Mouse (Mus musculus) thymus, postnatal 10 days (tissue): ENCODE data around the gene Ric1.
"Not testable (repeated sequence)": the region's sequence is repeated elsewhere in the genome, so short reads cannot be mapped to it uniquely, and the experiment has no call there.

Experiments
- DNase-seq, 2 experiments: peaks; one replicate each; pipeline ENCODE4 v3.0.0; 2021; ENCODE audit warnings: low spot score in 2 of 2

The Ric1 gene

DNA sequence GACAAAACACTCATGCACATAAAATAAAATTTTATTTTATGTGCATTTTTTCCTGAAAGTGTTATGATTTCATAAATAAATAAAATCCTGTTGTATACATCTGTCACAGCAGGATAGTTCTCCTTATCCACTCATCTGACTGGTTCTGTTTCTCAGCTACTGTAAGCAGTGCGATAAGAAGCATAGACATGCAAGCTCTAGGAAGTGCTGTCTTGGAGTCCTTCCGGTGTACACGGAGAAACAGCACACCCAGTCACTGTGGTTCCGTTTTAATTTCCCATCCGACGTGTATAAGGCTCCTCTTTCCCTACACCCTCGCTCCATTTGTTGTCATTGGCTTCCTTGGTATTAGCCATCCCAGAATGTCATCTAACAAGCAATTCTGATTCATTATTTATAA, 24.2 kb upstream of the Ric1 start:
- DNase-seq = no peak

DNA sequence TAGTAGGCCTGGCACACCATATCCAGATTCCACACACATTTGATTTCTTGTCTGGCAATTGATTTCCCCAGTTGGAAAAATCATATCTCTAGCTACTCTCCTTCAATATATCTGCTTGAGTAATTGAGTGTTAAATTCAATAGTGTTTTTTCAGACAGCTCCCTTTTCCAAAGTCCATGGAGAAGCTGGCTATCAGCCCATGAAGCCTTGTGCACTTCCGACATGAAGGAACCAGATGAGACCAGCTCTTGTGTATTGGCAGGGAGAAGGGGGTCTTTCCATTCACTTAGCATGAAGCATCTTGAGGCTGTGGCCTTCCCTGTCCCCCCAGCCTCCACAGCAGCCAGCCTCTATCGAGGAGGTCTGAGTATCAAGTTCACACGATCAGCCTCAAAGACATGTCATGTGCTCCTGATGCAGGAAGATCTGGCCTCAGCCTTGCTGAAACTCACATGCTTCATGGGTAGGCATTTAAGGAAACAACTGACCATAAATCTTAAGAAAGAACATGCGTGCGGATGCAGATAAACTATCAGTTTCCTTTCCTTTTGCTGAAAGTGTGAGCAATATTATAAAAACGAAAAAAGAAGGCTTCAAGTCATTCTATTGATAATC, 23.1 kb upstream of the Ric1 start:
- no peak for DNase-seq

DNA sequence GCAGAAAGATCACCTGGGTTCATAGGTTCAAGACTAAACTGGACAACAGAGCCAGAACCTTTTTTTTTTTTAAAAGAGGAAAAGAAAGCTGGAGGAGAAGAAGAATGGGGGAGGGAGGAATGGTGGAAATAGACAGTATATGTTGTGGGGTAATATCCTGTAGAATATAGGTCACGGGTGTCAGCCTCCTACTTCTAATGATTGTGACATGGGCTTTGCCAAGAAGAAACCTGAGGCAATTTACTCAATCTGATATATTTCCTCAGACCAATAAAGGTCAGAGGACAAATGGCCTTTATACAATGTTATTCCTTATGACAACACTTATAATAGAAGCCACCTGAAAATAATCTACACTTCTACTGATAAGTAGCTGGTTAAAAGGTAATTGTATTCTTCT, 21.7 kb upstream of the Ric1 start:
- no peak for DNase-seq

DNA sequence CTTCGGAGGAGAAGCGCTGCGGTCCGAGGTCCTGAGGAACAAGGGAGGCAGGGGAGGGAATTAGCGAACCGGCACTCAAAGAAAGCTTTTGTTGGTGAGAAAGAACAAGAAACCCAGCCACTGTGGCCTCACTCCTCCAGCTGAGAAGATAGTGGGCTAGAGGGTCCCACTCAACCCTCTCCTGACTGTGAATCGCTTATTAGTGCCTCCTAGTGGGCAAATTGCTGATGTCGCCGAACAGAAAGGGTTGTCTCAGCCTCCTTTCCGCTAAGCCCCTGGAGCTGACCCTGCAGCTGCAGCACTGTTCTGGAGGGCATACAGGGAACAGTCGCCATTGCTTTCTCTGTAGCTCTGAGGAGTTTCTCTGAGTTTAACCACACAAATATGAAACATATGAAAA, 21.0 kb upstream of the Ric1 start:
- peak; percentile 46 to 70 for DNase-seq

DNA sequence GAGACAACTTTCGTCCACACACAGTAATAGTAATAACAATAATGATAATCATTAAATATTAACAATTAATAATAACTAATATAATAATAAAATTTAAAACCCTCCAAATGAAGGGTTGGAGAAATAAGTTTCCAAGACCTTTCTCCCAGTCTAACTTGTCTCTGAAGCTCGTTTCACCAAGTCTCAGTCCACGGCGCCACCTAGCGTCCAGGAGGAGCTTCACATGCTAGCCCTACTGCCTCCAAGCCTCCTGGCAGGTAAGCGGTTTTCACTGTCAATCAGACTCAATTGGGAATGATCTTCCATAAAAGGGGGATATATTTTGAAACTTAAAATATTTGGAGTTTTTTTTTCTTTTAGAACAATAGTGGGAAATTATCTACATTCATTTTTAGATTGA, 20.6 kb upstream of the Ric1 start:
- DNase-seq = peak; percentile 66 to 86

DNA sequence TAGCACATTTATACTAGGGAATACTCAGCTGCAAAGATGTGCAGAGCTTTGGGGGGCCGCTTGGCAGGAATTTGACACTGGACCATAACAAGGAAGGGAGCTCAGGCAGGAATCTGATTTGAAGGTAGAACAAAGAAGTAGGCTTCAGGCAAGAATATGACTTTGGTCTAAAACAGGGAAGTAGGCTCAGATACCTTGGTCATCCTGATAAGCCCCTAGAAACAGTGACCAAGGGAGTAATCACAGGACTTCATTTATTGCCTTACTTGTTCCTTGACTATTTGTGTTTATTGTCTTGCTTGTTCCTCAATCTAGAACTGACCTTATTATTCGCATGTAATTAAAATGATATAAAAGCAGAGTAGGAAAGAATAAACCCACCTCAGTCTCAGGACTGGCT, 18.0 kb upstream of the Ric1 start:
- DNase-seq = no peak

DNA sequence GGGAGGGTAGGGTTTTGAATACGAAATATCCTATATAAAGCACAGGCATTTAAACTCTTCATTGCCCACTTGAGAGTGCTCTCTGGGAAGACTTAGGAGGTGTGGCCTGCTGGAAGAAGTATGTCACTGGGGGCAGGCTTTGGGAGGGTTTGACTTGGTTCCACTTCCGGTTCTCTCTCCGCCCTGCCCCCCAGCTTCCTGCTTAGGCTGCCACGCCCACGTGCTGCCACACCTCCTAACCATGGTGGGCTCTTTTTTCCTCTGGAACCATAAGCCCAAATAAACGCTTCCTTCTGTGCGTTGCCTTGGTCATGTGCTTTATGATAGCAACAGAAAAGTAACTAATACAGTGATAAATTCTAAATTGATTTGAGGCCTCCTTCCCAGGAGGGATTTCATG, 16.5 kb upstream of the Ric1 start:
- no peak for DNase-seq

DNA sequence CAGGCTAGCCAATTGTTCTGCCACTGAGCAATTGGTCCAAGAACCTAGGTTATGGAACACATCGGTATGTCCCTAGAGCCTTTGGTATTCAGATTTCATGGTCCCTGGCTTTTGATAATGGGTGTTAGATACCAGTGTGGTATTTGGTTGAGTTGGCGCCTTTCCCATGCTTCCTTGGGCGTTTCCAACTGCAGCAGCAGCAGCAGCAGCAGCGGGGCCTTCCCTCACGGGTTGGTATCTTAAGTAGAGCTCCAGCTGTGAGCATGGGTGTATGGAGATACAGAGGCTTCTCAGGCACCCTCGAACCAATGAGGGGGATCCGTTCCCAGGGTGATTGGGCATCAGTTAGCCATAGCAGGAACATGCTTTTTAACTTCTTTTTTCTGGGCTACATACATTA, 13.9 kb upstream of the Ric1 start:
- DNase-seq = no peak

DNA sequence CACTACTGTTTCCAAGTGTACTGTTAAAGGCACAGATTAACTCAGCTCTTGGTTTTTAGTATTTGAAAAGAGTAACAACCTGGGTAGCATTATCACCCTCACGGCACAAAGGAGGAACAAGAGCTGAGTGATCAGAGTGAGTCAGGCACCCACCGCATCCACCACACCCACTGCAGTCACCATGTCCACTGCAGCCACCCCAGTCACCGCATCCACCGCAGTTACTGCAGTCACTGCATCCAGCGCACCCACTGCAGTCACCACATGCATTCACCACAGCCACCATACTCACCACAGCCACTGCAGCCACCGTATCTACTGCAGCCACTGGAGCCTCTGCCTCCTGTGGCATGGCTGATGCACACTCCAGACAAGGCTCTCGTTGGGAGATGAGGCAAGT, 12.2 kb upstream of the Ric1 start:
- DNase-seq = no peak

DNA sequence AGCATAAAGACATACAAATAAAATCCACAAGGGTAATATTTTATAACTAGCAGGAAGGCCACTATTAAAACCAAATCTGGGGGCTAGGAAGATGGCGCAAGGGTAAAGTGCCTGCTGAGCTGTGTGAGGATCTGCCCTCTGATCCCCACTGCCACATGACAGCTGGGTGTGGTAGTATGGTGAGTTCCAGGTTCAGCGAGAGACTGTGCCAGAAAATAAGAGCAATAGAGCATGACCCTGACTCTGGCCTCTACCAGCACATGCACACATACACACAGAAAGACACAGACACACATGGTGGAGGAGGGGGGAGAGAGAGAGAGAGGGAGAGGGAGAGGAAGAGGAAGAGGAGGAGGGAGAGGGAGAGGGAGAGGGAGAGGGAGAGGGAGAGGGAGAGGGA, 10.3 kb upstream of the Ric1 start:
- no peak for DNase-seq

DNA sequence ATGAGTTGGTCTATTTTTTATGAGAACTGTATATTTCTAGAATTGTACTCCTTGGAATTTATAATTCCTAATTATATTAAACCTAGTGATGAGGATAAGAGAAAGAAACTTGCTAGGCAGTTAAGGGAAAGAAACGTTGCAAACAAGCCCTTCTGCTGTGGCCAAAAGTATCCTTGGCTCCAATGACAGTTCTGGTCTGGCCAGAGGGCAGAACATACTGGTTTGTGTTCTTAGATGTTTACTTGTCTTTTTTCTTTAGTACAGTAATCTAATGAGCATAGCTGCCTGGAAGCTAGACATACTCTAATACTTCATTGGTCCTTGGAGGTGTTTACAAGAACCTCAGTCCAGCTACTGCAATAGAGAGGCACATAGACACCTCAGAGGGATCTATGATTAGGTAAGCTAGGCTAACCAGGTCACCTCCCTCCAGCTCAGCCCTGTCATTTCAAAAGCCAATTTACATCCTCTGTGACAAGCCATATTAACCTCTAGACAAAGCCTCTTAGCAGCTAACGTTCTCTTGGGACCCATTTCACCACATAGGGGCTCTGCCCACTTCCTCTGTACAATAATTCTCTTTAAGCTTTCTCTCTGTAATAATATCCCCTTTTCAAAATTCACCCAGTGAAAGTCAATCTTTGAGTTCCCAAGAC, 8.8 kb upstream of the Ric1 start:
- DNase-seq = no peak

DNA sequence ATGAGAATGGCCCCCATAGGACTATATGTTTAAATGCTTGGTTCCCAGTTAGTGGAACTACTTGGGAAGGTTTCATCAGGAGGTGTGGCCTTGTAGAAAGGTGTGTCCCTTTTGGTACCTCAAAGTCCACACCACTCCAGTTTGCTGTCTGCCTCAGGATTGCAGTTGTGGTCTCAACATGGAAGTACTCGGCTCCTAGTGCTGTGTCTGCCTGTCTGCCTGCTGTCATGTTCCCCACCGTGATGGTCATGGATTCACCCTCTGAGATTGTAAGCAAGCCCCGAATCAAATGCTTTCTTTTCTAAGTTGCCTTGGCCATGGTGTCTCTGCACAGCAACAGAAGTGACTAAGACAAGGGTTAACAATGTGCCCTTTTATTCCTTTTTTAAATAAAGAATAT, 8.0 kb upstream of the Ric1 start:
- DNase-seq = no peak

DNA sequence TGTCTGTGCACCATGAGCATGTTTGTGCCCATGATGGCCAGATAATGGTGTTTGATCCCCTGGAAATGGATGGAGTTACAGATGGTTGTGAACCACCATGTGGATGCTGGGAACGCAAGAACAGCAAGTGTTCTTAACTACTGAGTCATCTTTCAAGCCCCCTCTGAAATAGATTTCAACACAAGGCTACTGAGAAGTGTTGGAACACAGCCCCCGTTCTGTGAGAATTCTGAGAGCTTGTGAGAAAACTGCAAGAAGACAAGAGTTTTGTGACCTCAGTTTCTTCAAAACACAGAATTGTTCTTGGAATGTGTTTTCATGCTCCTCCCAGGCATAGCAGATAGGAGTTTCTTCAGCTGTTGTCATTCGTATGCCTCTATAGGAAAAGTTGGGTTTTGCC, 6.7 kb upstream of the Ric1 start:
- no peak for DNase-seq

DNA sequence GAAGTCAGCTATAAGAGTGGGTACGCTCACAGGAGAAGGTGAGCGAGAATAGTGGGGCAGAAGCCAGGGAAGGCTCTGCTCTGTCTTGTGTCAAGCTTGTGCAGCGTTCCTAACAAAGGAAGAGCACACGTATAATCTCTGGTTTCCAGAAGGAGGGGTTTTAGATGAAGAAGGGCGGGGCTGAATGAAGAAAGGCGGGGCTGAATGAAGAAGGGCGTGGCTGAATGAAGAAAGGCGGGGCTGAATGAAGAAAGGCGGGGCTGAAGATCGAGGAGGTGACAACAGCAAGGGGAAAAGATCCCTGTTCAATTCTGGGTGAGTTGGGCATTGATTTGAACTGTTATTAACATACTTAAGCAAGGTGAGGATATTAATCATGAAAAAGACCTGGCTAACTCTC, 6.1 kb upstream of the Ric1 start:
- no peak for DNase-seq

DNA sequence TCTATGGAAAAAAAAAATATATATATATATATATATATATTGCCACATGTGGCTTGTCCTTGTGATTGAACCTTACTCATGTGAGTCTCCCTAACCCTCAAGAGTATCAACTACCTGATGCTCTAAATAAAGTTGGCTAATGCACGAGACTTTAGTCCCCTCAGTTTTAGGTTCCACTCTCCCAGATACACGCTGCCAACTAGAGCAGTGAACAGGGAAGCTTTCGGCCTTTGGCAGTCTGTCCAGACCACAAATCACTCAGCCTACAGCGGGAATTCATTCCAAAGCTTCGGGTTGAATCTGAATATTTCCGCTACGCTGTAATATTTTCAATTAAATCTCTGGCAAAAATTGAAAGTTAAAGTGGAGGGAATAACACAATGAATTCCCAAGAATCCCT, 3.7 kb upstream of the Ric1 start:
- no peak for DNase-seq

DNA sequence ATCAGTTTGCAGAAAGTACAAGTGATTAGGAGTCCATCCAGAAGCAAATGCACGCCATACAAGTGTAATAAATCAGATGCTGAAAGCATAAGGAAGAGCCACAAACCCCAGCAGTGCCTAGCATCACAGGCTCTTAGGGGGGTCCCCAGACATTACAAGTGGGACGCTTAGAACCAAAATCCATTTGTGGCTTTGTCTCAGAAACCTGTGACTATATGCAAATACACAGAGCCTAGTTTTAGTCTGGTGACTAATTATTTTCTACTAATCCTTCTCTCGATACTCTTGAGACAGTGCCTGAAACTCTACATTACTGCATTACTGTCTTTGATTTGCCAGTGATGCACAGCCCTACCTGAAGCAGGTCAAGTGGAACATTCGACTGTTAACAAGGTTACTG, 3.2 kb upstream of the Ric1 start:
- DNase-seq = no peak

DNA sequence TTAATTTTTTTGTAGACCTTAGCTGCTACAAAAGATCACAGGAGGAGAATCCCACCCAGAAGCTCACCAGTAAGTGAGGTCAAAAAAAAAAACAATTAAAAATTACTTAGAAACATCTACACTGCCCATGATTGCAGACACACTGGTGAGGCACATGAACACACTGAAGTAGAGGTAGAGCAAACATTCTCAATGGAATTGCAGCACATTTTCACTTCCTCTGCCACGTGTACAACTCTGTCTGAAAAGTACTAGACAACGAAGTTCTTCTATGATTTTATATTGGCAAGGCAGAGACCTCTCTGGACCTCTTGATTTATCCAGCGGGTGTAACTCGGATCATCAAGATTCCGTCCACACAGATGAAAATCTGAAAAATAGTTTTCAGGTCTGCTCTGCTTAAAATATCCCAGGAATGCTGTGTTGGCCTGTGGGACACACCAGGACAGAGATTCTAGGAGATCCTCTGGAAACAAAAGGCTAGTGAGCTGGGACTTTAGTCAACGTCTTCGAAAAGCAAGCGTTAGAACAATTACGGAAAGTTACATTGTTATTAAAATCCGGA, 1.0 kb upstream of the Ric1 start:
- no peak for DNase-seq

DNA sequence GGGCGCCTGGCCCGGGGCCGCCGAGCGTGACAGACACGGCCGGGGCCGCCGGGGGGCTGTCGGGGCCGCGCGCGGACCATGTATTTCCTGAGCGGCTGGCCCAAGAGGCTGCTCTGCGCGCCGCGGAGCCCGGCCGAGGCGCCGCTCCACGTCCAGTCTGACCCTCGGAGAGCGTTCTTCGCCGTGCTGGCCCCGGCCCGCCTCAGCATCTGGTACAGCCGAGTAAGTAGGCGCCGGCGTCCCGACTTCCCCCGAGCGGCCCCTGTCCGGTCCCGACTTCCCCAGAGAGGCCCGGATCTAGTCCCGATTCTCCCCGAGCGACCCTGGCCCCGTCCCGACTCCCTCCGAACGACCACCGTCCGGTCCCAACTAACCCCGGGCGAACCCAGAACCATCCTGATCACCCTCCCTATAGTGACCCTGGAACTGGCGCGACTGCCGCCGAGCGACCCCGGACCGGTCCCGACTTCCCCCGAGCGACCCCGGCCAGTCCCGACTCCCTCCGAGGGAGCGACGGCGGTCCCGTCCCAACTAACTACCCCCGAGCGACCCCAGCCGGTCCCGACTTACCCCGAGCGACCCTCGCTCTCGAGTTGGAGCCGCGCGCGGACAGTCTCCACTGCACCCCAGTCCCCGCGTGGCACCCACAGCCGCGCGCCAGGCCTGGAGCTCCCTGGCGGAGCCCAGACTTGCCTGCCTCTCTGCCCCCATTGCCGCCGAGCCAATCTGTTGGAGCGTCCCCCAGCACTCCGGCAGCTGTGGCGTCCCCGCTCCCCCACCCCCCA, 555 bp downstream of the Ric1 start:
- DNase-seq = peak; percentile 55 to 67

DNA sequence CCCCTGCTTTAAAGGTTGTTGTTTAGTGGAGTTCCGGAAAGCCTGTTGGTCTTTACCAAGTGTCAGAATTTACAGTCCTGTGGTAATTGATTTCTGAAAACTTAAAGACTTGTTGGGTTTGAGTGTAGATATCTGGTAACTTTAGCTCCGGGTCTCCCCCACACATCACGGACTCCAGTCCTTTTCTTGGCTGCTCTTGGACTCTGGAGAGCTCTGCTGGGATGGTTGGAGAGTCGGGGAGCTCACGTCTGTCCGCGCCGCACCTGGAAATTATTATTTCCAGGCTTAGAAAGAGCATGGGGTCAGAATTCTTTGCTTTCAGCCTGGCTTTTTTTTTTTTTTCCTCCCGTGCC, 1.1 kb downstream of the Ric1 start:
- no peak for DNase-seq

DNA sequence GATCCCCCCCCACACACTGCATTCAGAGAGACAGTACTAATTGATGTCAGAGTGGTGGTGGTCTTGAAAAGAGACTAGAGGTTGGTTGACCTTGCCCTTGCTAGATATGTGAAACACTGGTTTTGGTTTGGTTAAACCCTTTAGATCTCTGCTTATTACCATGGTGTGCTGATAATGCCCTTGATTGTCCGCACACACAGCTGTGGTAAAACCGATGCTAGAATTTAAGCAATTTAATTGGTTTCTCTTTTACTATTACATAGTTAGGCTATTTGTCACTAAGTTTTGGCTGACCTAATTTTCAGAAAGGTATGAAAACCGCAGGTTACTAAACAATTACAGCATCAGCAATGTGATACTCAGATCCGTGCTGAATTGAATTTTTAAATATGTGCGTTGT, 1.6 kb downstream of the Ric1 start:
- no peak for DNase-seq

DNA sequence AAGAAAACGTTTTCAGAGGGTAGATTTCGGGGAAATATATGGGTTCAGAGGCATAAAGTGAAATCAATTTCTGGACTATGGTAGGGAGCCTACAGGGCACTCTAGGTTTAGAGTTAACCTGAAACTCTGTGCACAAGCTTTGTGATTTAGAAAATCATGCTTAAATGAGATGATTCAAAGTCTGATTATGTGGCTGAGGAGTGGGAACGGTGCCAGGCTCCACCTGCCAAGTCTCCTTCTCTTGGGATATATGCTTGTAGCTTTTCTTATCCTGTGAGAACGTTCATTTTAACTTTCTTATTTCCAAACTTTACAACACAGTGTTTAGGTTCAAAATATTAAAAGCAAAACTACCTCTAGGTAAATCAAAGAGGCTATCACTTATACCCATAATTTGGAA, 2.5 kb downstream of the Ric1 start:
- no peak for DNase-seq

DNA sequence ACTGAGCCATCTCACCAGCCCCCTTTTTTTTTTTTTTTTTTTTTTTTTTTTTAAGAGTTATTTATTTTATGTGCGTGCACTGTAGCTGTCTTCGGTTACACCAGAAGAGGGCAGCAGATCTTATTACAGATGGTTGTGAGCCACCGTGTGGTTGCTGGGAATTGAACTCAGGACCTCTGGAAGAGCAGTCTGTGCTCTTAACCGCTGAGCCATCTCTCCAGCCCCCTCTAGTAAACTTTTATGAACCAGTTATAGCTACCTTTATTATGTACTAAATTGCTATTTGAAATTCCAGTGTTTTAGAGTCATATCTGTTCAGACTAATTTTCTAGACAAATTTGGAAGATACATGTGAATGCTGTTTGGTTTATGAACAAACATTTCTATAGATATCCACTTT, 3.5 kb downstream of the Ric1 start:
- DNase-seq = not testable (repeated sequence)

DNA sequence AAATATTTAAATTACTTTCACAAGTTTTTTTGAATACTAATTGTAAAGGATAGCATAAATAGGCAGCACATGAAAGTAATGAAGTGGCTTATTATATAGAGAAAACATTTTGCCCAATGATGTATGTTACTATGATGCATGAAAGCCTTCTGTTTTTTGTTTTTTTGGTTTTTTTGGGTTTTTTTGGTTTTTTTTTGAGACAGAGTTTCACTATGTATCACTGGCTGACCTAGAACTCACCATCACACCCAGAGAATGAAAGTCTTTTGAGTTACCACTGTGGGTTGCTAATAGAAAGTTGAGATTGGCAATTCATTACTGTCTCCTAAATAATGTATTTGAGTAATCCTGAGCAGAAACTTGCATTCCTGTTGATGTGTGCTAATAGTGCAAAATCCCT, 4.8 kb downstream of the Ric1 start:
- no peak for DNase-seq
